Mouse (Mus musculus): ENCODE data around the gene Vcpkmt.
"Not testable (repeated sequence)": the region's sequence is repeated elsewhere in the genome, so short reads cannot be mapped to it uniquely, and the experiment has no call there.

Gene Vcpkmt

GRCm38 (mm10) chr12:69582613-69583269 is at the start of gene Vcpkmt:
Gene Vcpkmt (minus strand): TSS chr12:69583028.
- DNase-seq (ENCODE audit: low spot score in 2 of 2), result peak; percentile 88 to 92

- not testable (repeated sequence) for DNase-seq (ENCODE audit: low spot score in 2 of 2)
These were observed 35.8 kb upstream of the Vcpkmt start for GRCm38 (mm10) chr12:69618590-69618989.

GRCm38 (mm10) chr12:69604367-69604766 is 21.5 kb upstream of the Vcpkmt start:
- DNase-seq (ENCODE audit: low spot score in 2 of 2), result no peak

- no peak for DNase-seq (ENCODE audit: low spot score in 2 of 2)
These were observed 14.6 kb upstream of the Vcpkmt start for GRCm38 (mm10) chr12:69597446-69597845.

- DNase-seq (ENCODE audit: low spot score in 2 of 2), result no peak
These were observed 10.3 kb upstream of the Vcpkmt start for GRCm38 (mm10) chr12:69593130-69593529.

GRCm38 (mm10) chr12:69583270-69583629 is 422 bp upstream of the Vcpkmt start:
- DNase-seq (ENCODE audit: low spot score in 2 of 2), result no peak

GRCm38 (mm10) chr12:69582216-69582612 is 614 bp downstream of the Vcpkmt start:
- DNase-seq (ENCODE audit: low spot score in 2 of 2), result peak in 1 of 2 experiments; percentile 9

GRCm38 (mm10) chr12:69579623-69580022 is 3.2 kb downstream of the Vcpkmt start:
- DNase-seq (ENCODE audit: low spot score in 2 of 2), result no peak

- no peak for DNase-seq (ENCODE audit: low spot score in 2 of 2)
These were observed 6.7 kb downstream of the Vcpkmt start for GRCm38 (mm10) chr12:69576120-69576627.

GRCm38 (mm10) chr12:69573916-69574881 is 8.6 kb downstream of the Vcpkmt start:
- peak; percentile 75 to 86 for DNase-seq (ENCODE audit: low spot score in 2 of 2)

- no peak for DNase-seq (ENCODE audit: low spot score in 2 of 2)
These were observed 9.6 kb downstream of the Vcpkmt start for GRCm38 (mm10) chr12:69573271-69573670.

GRCm38 (mm10) chr12:69569926-69570325 is 12.9 kb downstream of the Vcpkmt start:
- no peak for DNase-seq (ENCODE audit: low spot score in 2 of 2)

GRCm38 (mm10) chr12:69568266-69568665 is 14.6 kb downstream of the Vcpkmt start:
- DNase-seq (ENCODE audit: low spot score in 2 of 2), result no peak

GRCm38 (mm10) chr12:69561006-69561405 is 21.8 kb downstream of the Vcpkmt start:
- DNase-seq (ENCODE audit: low spot score in 2 of 2), result not testable (repeated sequence)

GRCm38 (mm10) chr12:69556221-69556861 is 26.5 kb downstream of the Vcpkmt start:
- no peak for DNase-seq (ENCODE audit: low spot score in 2 of 2)

- DNase-seq (ENCODE audit: low spot score in 2 of 2), result no peak
These were observed 37.2 kb downstream of the Vcpkmt start for GRCm38 (mm10) chr12:69545456-69546178.

- DNase-seq (ENCODE audit: low spot score in 2 of 2), result no peak
These were observed 37.8 kb downstream of the Vcpkmt start for GRCm38 (mm10) chr12:69544994-69545393.

GRCm38 (mm10) chr12:69544562-69544961 is 38.3 kb downstream of the Vcpkmt start:
- no peak for DNase-seq (ENCODE audit: low spot score in 2 of 2)

GRCm38 (mm10) chr12:69542376-69542775 is 40.5 kb downstream of the Vcpkmt start:
- DNase-seq (ENCODE audit: low spot score in 2 of 2), result no peak

GRCm38 (mm10) chr12:69541663-69542062 is 41.2 kb downstream of the Vcpkmt start:
- no peak for DNase-seq (ENCODE audit: low spot score in 2 of 2)

GRCm38 (mm10) chr12:69539353-69539752 is 43.5 kb downstream of the Vcpkmt start:
- DNase-seq (ENCODE audit: low spot score in 2 of 2), result peak in 1 of 2 experiments; percentile 17
